Mouse (Mus musculus) heart, postnatal 0 days (tissue): ENCODE measurements around the gene Ap2a1. TPM values are rescaled to one million over a fixed set of nuclear protein-coding genes. Genes with fewer than 3 reads are reported as not detected.
A peak's percentile ranks its signal among the peaks of the same experiment; 100 is the strongest.

Experiments
- ATAC-seq: fragments of 200-750 bp; cut with Nextera tagmentation; 2 replicates; pipeline ENCODE4 v1.8.0; 2017; ENCODE audit warnings: low read depth, moderate number of reproducible peaks, moderate library complexity; ENCODE audit not compliant: insufficient read depth
- DNase-seq: peaks from one replicate; pipeline ENCODE4 v3.0.0-alpha.2; 2016; ENCODE audit warnings: low spot score
- H3K27ac ChIP-seq: fragments of 300-500 bp; sonication (generic); 2 replicates; pipeline ENCODE4 v1.5.1; 2014; ENCODE audit warnings: low read depth, mild to moderate bottlenecking
- H3K27me3 ChIP-seq: fragments of 300-500 bp; sonication (generic); 2 replicates; pipeline ENCODE4 v1.6.1; 2014; ENCODE audit warnings: low read length, mixed read lengths; ENCODE audit not compliant: control insufficient read depth, insufficient read depth
- H3K36me3 ChIP-seq: fragments of 300-500 bp; sonication (generic); replicated peaks from 2 replicates; pipeline ENCODE4 v1.6.1; 2014; ENCODE audit warnings: low read length, mixed read lengths; ENCODE audit not compliant: control insufficient read depth, insufficient read depth
- H3K4me1 ChIP-seq: fragments of 300-500 bp; sonication (generic); 2 replicates; pipeline ENCODE4 v1.6.1; 2014; ENCODE audit warnings: antibody characterized with exemption; ENCODE audit not compliant: control insufficient read depth, insufficient read depth
- H3K4me2 ChIP-seq: fragments of 300-500 bp; sonication (generic); 2 replicates; pipeline ENCODE4 v1.6.1; 2014; ENCODE audit warnings: low read depth, mild to moderate bottlenecking, low read length, moderate library complexity
- H3K4me3 ChIP-seq: fragments of 300-500 bp; sonication (generic); 2 replicates; pipeline ENCODE4 v1.5.1; 2014; ENCODE audit warnings: low read depth, low read length
- H3K9ac ChIP-seq: fragments of 300-500 bp; sonication (generic); replicated peaks from 2 replicates; pipeline ENCODE4 v1.6.1; 2014; ENCODE audit warnings: low read depth, low read length, mixed read lengths
- H3K9me3 ChIP-seq: fragments of 300-500 bp; sonication (generic); replicated peaks from 2 replicates; pipeline ENCODE4 v1.6.1; 2016; ENCODE audit warnings: low read length; ENCODE audit not compliant: control insufficient read depth
- CTCF ChIP-seq: IDR thresholded peaks from 2 replicates; pipeline ENCODE4 v1.5.1; 2016; ENCODE audit warnings: antibody characterized with exemption, control low read depth, low read depth
- EP300 ChIP-seq: IDR thresholded peaks from 2 replicates; pipeline ENCODE4 v1.6.1; 2016; ENCODE audit warnings: antibody characterized with exemption, low read depth
- whole genome bisulfite sequencing: fragments of 180-500 bp; shearing (Covaris S2); extraction: QIAGEN DNeasy Blood & Tissue Kit; methylation state at CpG from one replicate; pipeline ENCODE4 v1.1.7; 2014; 5-methylcytosine and 5-hydroxymethylcytosine counted together
- polyA plus RNA-seq: library from polyadenylated mRNA; unstranded; fragments of >200 nt; fragmentation: Nextera tagmentation; extraction: Ambion mirVana; gene quantifications from 2 replicates; pipeline ENCODE4 v1.2.1, GENCODE M21; 2015
- total RNA-seq: library from RNA; depleted of rRNA; stranded (reverse); fragments of >200 nt; gene quantifications from 2 replicates; pipeline ENCODE4 v1.2.3, GENCODE M21; 2014; ENCODE audit warnings: low replicate concordance

Ap2a1 gene
- total and polyA plus RNA-seq, 2 experiments from 2014 or later: 37.1 to 63.1 TPM

DNA sequence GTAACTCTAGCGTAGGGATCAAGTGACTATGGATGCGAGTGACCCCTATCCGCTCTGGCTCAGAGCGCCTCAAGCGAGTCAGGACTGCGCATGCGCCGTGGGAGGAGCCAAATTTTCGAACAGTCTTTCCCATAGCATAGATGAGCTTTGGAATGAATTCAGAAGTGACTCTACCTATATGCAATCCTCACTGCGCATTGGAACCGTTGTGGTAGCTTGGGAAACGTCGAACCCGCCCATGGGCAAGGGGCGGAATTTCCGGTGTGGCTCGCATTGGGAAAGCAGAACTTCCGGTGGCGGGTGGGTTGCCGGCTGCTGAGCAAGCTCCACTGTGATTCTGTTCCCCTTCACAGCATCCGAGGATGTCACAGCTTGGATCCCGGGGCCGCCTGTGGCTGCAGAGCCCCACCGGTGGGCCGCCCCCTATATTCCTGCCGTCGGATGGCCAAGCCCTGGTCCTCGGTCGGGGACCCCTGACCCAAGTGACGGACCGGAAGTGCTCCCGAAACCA is 72.2 kb downstream of the Ap2a1 start, which contains the start of gene Pnkp:
TSS of gene Pnkp (plus strand) at position 98 of the 511 bp plus-strand sequence.
- TF ChIP-seq EP300 (no peak), CTCF (no peak)
- ATAC-seq (peak; percentile 24), DNase-seq (peak; percentile 84)
- peak within 1 kb of the TSS; percentile 84 for H3K4me3 ChIP-seq
- peak within 1 kb of the TSS; percentile 95 for H3K4me2 ChIP-seq
- H3K9me3 ChIP-seq: no peaks in the 10 kb centered on the region
- WGBS: under 1% methylated on average over 32 of the region's 32 CpGs
- peak within 1 kb of the TSS; percentile 84 for H3K27ac ChIP-seq
- 0 out of 2 replicates have a peak, but pooled peaks cover 12% of the 10 kb centered on the region for H3K36me3 ChIP-seq
- no peaks in the 10 kb centered on the region for H3K27me3 ChIP-seq
- peak within 1 kb of the TSS; percentile 74 for H3K9ac ChIP-seq
- H3K4me1 ChIP-seq: peaks cover 24% of the 10 kb centered on the region

DNA sequence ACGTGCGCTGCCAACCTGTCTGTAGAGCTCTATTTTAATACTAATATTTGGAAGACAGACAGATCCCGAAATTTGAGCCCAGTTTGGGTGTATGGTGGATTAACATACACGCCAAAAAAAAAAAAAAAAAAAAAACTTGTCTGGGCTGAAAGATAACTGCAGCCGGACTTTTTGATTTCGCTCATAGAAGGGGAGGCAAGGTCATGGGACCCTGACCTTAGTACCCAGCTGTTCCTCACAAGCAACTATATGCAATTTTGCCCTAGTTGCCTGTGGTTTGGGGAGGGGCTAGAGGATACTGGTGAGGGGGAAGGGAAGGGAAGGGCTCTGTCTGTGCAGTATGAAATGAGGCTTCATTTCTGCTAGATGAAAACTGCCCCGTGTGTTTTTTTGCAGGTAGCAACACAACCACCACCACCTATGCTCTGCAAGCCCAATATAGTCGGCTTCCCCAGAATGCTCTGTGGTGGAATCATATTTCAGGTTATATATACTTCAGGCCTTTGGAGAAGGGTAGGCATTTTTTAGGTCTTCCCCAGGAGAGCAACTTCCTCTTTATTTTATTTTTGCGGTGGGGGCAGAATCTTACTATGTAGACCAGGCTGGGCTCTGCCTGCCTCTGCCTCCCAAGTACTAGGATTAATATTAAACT is 72.9 kb downstream of the Ap2a1 start:
- H3K36me3 ChIP-seq: 0 out of 2 replicates have a peak, but pooled peaks cover 5% of the 10 kb centered on the region
- H3K9ac ChIP-seq: peak overlapping the region; percentile 74; the same call in 1 of the 2 replicates
- DNase-seq: no peak
- no peak for ATAC-seq
- H3K9me3 ChIP-seq: no peaks in the 10 kb centered on the region
- 60% methylated on average over 9 of the region's 9 CpGs for WGBS
- peaks cover 24% of the 10 kb centered on the region for H3K4me1 ChIP-seq
- peak overlapping the region; percentile 84 for H3K4me3 ChIP-seq
- H3K27ac ChIP-seq: peak overlapping the region; percentile 84
- peak overlapping the region; percentile 95 for H3K4me2 ChIP-seq
- no peaks in the 10 kb centered on the region for H3K27me3 ChIP-seq
- TF ChIP-seq CTCF (no peak), EP300 (no peak)

DNA sequence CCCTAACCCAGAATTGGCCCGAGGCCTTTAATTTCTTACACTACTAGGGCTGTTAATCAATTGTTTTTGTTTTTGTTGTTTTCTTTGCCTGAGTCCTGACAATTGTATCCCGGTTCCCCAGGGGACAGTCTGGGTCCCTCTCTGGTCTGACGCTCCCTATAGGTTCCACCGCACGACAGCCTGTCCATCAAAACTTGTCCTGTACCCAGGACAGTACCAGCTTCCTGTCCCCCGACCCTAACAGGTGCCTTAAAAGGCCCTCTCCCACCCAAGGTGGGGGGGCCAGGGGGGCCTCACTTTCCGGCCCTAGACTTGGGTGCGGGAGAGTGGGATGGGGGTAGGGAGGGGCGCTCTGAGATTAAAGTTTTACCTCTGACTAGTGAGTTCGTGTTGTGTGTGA is 74.3 kb downstream of the Ap2a1 start:
- WGBS: 35% methylated on average over 10 of the region's 10 CpGs
- peak overlapping the region; percentile 97 for H3K27ac ChIP-seq
- H3K4me3 ChIP-seq: peak overlapping the region; percentile 63
- DNase-seq: no peak
- peak overlapping the region; percentile 83 for H3K4me2 ChIP-seq
- H3K9me3 ChIP-seq: no peaks in the 10 kb centered on the region
- peak overlapping the region; percentile 79 for H3K9ac ChIP-seq
- no peaks in the 10 kb centered on the region for H3K27me3 ChIP-seq
- 0 out of 2 replicates have a peak, but pooled peaks cover 4% of the 10 kb centered on the region for H3K36me3 ChIP-seq
- peaks cover 30% of the 10 kb centered on the region for H3K4me1 ChIP-seq
- TF ChIP-seq EP300 (no peak), CTCF (no peak)
- no peak for ATAC-seq

DNA sequence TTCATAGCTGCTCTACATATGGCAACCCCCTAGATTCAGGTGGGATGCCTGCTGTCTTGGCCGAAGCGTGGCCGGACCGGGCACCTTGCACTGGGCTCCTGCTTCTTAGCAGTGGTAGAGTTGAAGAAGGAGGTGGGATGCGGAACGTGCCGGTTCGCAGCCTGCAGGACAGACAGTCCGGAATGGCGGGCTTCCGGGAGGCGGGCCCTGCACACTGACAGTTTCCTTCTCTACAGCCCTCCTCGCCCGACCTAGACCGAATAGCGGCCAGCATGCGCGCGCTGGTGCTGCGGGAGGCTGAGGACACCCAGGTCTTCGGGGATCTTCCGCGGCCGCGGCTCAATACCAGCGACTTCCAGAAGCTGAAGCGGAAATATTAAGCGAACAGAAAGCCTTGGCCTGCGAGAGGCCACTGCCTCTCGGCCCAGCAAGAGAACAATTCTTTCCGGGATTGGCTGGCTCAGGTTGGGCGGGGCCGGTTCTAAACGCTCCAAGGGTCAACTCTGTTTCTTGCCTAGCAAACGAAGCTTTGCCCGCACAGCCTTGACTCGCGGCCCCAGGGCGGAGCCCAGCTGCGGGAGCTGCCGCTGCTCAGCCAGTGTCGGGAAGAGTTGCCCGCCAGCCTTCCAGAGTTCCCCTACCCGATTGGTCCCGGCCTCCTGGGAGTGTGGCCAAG is 74.8 kb downstream of the Ap2a1 start:
- Histone ChIP-seq H3K9me3 (no peaks in the 10 kb centered on the region), H3K4me2 (peak overlapping the region; percentile 83), H3K4me1 (peaks cover 30% of the 10 kb centered on the region), H3K27ac (peak overlapping the region; percentile 97), H3K9ac (peak overlapping the region; percentile 79), H3K36me3 (0 out of 2 replicates have a peak, but pooled peaks cover 4% of the 10 kb centered on the region), H3K27me3 (no peaks in the 10 kb centered on the region), H3K4me3 (peak overlapping the region; percentile 63)
- DNase-seq: peak; percentile 79
- peak; percentile 57 for ATAC-seq
- TF ChIP-seq EP300 (peak; percentile 59; the same call in 1 of the 2 replicates), CTCF (no peak)
- 2% methylated on average over 43 of the region's 45 CpGs for WGBS

DNA sequence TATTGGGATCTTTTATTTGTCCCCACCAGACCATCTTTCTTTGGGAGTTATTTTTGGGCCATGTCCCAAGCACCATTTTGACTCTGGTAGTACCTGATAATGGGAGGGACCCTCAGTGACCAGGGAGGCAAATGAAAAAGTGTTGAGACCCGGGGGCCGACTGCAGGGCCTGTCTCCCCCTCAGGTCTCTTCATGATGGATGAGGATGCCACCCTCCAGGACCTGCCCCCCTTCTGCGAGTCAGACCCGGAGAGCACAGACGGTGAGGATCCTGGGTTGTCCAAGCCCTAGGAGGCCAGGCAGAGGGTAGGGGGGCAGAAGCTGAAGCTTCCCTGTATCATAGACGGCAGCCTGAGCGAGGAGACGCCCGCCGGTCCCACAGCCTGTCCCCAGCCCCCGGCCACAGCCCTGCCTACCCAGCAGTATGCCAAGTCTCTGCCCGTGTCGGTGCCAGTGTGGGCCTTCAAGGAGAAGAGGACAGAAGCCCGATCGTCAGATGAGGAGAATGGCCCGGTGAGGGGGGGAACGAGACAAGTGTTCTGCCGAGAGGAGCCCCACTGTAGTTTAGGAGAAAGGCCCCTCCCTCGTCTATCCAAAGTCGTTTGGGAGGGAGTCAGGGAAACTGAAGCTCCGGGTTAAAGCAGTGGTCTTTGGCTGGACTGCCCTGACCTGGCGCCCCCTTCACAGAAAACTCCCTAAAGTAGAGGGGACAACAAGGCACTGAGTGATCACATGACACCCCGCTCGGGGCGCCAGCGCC is 75.5 kb downstream of the Ap2a1 start:
- 0 out of 2 replicates have a peak, but pooled peaks cover 4% of the 10 kb centered on the region for H3K36me3 ChIP-seq
- DNase-seq (no peak), ATAC-seq (no peak)
- H3K27ac ChIP-seq: peak overlapping the region; percentile 97
- TF ChIP-seq EP300 (no peak), CTCF (no peak)
- peak overlapping the region; percentile 63 for H3K4me3 ChIP-seq
- peaks cover 30% of the 10 kb centered on the region for H3K4me1 ChIP-seq
- no peaks in the 10 kb centered on the region for H3K27me3 ChIP-seq
- H3K4me2 ChIP-seq: peak overlapping the region; percentile 83
- peak overlapping the region; percentile 79 for H3K9ac ChIP-seq
- H3K9me3 ChIP-seq: no peaks in the 10 kb centered on the region
- WGBS: 25% methylated on average over 26 of the region's 26 CpGs
